Mouse (Mus musculus) spleen, postnatal 36 days (tissue): ENCODE results near the gene Gfpt1.
A peak's percentile ranks its signal among the peaks of the same experiment; 100 is the strongest.
"Not testable (repeated sequence)": the region's sequence is repeated elsewhere in the genome, so short reads cannot be mapped to it uniquely, and the experiment has no call there.

Experiments used
- DNase-seq, 2 experiments: peaks; one replicate each; pipeline ENCODE4 v3.0.0; 2022; ENCODE audit warnings: low spot score in 2 of 2, mixed read lengths in 1 of 2

The Gfpt1 gene

DNA sequence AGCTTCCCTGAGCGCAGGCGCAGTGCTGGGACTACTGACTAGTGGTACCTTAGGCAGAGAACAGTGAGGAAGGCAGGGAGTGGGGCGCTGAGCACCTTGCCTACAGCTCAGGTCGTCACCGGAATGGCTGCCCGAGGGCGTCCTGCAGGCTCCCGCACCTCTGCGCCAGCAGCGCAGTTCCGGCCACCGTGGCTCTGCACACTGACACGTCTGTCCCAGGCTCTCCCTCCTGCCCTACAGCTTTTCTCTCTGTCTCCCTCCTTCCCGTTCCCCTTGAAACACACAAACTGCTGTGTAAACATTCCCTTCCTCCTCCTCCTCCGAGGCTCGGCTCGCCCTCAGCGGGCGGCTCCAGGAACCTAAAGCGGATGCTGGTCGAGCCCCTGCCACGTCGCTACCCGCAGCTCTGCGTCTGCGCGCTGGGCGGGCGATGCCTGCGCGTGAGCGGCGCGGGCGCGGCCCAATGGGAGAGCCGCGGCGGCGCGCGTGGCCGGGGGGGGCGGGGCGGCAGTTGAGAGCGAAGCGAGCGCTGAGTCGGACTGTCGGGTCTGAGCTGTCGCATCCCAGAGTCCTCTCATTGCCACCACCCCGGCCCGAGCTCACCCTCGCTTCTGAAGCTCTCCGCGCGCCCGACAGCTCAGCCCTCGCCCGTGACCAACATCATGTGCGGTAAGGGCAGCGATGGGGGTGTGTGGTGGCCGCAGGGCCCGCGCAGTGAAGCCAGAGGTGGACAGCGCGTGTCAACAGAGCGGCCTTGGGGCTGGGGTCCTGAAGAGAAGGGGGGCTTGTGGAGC is at the start of gene Gfpt1:
Gfpt1 (plus strand) TSS at position 510 of the 794 bp plus-strand sequence.
- DNase-seq, result peak; percentile 95

- no peak for DNase-seq
Measured at GRCm38 (mm10) chr6:86994254-86994653, 48.4 kb upstream of the Gfpt1 start.

GRCm38 (mm10) chr6:86996629-86997307 is 45.9 kb upstream of the Gfpt1 start:
- no peak for DNase-seq

GRCm38 (mm10) chr6:86997360-86997759 is 45.3 kb upstream of the Gfpt1 start:
- DNase-seq, result no peak

DNA sequence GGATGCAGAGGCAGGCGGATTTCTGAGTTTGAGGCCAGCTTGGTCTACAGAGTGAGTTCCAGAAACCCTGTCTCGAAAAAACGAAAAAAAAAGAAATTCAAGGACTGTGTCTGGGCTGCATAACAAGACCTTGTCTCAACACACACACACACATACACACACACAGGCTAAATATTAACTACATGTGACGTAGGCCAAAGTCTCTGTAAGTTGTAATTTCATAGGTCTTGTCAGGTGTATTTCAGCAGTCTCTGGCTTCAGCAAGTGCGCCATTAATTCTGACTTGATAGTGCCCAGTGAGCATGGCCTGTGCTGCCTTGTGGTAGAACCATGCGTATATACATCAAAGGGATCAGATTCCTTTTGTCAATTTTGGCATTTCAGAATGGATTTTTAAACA is 40.7 kb upstream of the Gfpt1 start:
- no peak for DNase-seq

DNA sequence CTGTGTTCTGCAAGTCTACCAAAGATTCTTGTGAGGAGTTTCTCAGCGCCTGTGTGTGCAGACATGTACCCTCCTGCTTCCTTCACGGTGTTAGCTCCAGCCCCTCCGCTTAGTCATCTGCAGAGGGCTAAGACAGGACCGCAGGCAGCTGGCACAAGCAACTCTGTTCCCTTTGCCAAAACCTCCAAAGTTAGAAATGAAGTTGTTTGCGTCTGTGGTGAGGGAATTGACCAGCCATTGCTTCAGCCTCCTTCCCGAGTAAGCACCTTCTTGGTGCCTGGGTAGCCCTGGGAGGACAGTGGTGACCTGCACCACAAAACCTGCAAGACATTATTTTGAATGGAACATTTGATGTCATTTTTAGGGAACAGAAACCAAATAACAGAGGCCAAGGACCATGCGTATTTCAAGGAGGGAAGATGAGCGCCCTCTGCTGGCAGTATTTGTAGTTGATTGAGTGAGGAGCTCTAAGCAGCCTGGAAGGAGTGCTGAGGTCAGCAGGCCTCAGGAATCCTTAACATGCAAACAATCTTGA is 40.1 kb upstream of the Gfpt1 start:
- peak; percentile 81 to 87 for DNase-seq

DNA sequence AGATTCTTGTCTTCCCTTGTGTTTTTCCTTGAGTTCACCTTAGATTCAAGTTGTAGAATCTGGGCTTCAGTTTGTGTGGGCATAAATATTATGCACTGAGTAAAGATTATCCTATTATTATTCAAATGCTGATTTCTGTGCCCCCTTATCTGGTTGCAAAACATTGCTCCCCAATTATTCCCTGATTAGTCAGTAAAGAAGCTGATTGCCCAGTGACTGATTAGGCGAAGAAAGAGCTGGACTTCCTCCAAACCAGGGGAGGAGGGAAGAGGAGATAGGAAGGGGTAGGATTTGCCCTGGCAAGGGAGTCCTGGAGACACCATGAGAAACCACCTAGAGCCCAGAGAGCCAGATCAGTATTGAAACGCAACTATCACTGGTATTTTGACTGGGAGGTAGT is 38.5 kb upstream of the Gfpt1 start:
- DNase-seq, result no peak

DNA sequence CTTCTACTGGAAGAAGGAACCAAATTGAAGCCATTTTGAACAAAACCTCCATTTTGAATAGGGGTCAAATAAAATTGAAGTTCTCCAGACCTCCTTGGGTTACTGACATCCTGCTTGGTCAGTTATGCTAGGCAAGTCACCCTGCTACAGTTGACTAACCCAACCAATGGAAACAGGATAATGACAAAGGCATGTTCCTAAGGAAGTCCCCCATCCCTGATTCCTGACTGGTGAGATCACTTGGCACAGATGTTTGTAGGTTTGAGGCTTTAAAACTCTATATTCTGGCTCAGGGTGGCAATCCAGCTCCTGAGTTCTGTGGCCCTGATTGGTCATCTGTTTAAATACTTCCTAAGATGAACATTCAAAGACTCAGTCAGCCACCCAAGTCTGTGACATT is 37.1 kb upstream of the Gfpt1 start:
- DNase-seq, result no peak

DNA sequence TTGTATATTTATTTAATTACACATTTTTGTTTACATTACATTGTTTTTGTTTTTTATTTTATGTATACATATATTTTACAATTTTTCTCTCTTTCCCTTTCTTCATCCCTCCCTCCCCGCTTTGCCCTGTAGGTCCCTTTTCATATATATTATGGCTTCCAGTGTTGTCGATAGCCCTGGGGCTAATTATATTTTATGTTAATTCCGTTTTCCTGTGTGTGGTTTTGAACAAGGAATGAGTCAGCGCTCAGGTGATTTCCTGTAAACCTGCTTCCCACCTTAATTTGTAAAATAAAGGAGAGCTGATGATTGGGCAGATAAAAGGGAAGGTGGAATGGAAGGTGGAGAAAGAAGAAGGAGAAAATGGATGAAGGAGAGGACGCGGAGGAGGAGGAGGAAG is 33.8 kb upstream of the Gfpt1 start, which contains the start of gene Nfu1:
Nfu1 (plus strand) TSS at position 350 of the 400 bp plus-strand sequence.
- no peak for DNase-seq

DNA sequence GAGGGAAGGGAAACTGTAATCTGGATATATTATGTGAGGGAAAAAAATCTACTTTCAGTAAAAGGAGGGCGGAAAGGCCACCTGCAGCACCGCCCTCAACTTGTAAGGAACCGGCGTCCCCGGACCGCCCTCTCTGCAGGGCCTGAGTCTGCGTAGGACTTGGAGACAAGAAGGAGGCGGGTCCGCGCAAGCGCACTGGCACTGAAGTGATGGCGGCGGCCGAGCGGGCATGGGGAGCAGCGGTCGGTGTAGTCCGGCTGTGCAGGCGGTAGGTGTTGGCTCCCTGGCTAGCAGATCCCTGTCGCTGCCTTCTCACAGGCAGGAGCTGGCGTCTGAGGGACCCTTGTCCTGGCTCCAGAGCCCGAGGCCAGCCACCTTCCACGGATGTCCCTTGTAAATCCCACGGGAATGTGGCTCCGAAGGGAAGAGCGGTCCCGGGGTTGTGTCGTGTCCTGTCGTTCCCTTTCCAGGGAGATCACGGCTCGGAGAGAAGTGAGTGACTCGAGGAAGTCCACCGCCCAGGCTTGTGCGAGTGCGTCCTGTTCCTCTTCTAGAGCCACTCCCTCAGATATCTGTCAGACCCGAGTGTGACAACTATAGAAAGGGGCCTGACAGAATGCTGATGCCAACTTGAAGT is 32.8 kb upstream of the Gfpt1 start:
- DNase-seq, result peak; percentile 95 to 96

DNA sequence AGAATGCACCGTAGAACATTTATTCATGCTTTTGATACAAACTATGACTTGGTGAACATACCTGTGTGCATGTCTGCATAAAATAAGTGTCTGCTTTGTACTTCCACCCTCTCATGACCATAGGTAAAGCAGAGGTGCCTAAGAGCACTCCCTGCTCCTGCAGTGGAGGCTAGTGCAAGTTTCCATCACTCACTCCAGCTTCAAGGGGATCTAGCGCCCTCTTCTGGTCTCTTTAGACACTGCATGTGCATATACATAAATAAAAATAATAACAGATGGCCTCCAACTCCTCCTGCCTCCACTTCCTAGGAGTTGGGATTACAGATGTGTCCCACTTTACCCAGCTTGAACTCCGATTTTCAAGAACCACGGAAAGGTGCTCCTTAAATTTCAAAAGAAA is 25.7 kb upstream of the Gfpt1 start:
- peak in 1 of 2 experiments; percentile 24 for DNase-seq

- no peak for DNase-seq
Measured at GRCm38 (mm10) chr6:87018874-87019273, 23.8 kb upstream of the Gfpt1 start.

DNA sequence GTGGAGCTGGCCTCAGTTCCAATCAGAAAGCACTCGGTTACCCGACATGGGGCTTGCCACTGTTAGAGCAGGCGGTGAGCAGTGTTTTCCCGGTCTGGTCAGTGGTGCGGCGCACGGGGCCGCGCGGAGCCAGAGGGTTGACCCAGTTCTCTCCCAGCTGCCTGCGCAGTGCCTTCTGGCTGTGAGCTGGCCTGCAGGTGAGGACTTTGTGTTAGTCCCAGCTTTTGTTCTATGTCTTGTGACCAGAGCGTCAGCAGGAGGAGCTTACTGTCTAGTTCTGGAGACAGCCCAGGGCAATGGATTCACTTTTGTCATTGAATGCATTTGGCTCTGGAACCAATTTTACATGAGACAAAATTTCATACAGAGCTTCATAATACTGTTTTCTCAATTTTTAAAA is 20.9 kb upstream of the Gfpt1 start:
- no peak for DNase-seq

DNA sequence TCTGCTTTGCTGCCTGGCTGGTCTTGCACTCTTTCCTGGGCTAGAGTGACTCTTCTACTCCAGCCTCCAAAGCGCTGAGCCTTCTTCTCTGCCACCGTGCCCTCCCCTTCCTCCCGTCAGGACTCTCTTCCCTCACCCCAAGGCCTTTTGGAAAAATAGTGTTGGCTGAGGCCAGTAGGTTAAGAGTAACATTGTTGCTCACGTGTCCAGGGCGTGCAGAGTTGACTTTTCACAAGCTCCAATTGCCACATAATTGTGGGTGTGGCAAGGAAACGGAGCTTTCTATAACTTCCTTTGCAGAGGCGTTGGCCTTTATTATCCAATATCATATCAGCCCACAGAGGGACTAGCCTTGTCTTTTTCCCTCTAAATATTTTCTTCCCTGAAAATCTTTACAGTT is 15.7 kb upstream of the Gfpt1 start:
- no peak for DNase-seq

DNA sequence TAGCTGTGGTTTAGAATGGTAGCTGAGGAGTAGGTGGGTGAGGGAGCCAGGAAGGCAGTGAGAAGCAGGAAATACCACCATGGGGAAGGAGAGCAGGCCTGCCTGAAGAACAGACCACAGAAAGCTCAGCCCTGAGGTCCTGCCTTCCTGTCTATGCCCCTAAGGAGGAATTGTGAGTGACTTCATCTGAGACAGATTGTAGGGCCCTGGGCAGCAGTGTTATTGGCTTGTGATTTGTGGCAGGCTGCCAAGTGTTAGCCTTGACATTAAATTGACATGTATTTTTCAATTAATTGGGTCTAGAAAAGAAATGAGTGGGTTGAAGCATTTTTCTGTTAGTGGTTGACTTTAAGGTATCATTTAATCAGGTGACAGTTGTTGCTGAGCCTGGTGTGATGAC is 13.8 kb upstream of the Gfpt1 start:
- DNase-seq, result no peak

DNA sequence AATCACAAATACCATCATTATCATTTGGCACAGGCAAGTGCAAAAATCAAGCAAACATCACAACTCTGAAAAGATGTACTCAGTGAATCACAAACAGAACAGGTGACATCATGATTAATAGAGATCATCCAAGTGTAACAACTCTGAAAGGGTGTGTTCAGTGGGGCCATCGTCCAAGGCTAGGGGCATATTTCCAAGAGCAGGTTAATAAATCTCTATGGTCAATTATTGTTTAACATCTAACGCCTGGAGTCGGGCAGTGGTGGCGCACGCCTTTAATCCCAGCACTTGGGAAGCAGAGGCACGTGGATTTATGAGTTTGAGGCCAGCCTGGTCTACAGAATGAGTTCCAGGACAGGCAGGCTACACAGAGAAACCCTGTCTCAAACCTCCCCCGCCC is 11.3 kb upstream of the Gfpt1 start:
- DNase-seq, result not testable (repeated sequence)

DNA sequence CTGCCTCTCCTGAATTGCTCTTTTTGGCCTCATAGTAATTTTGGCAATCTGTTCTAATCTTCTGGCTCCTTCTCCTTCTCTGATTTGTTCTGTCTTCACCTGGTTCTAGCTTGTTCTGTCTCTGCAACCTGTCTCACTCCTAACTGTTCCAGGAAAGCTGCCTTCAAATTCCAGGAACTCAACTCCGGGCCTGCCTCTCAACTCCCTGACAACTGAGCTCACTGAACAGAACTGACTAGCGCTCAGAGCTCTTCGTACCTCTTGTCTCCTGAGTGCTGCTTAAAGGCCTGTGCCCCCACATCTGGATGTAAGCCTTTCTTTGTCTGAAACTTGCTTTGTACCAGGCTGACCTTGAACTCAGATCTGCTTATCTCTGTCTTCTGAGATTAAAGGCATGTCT is 10.2 kb upstream of the Gfpt1 start:
- DNase-seq, result no peak

GRCm38 (mm10) chr6:87034395-87034794 is 8.3 kb upstream of the Gfpt1 start:
- DNase-seq, result no peak

DNA sequence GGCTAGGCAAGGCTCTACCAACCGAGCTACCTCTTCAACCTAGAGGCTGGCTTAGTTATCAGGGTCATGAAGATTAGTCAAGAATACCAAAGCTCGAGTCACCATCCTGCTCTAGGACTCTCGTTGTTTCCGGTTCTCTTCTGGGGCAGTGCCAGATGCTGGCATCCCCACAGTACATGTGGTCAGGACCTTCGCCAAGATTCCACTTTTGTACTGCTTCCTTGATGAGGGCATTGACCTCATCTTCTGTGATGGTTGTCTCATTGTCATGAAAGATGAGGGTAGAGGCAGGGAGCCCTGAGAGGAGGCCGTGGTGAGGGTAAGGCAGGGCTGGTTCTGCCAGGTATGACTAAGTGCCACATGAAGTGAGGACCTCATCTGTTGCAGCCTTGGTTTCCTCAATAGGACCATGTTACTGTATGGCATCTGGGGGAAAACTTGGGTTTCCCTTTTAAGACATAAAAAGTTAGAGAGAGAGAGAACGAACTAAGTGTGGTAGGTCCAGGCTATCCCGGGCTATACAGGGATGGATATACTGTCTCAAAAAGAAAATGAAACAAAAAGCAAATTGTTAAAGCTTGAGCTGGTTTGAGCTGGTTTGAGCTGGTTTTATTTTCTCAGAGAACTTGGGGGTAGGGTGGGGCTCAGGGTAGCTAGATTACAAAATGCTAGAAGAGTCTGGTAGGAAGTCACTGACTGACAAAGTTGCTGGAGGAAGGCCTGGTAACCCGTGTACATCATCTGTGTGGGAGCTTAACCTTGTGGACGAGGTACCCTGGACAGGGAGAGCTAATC is 4.6 kb upstream of the Gfpt1 start:
- no peak for DNase-seq

DNA sequence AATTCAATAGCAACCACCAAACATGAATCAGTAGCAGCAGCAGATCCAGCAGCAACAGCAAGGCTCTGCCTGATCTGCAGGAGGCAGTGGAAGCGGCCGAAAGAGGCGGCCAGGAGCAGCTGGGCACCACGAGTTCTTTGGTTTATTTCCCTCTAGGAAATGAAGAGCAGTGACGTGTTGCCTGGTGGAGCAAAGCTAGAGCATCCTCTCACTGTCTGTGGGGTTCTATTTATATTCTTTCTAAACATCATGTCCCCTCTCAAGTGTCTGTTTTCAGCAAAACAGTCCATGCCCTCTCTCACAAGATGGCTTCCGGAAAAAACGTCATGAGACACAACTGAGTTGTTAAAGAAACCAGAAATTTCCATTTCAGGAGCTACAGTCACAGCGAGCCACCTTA is 3.5 kb upstream of the Gfpt1 start:
- no peak for DNase-seq

- peak; percentile 36 to 48 for DNase-seq
Measured at GRCm38 (mm10) chr6:87040971-87041370, 1.7 kb upstream of the Gfpt1 start.

DNA sequence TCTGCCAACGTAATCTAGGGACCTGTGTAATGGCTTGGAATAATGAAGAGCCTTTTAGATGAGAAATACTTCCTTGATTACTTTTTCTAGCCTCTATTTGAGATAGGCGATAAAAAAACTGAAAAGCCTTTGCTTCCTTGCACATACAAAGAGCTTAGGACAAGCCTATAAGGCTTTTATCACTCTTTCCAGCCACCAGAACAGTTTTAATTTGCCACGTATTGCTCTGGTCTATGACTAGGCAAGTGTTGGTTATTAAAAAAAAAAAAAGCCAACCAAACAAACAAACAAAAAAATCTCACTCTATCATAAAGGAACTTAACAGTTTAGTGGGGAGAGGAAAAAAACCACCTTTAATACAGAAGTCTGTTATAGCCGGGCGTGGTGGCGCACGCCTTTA is 1.2 kb upstream of the Gfpt1 start:
- no peak for DNase-seq
